Mouse (Mus musculus): ENCODE data around the gene Klk1b8. TPM values are rescaled to one million over a fixed set of nuclear protein-coding genes. Genes with fewer than 3 reads are reported as not detected.
"Not testable (repeated sequence)": the region's sequence is repeated elsewhere in the genome, so short reads cannot be mapped to it uniquely, and the experiment has no call there.

Klk1b8 gene
- total RNA-seq, 4 experiments from 2014 or later = not detected

DNA sequence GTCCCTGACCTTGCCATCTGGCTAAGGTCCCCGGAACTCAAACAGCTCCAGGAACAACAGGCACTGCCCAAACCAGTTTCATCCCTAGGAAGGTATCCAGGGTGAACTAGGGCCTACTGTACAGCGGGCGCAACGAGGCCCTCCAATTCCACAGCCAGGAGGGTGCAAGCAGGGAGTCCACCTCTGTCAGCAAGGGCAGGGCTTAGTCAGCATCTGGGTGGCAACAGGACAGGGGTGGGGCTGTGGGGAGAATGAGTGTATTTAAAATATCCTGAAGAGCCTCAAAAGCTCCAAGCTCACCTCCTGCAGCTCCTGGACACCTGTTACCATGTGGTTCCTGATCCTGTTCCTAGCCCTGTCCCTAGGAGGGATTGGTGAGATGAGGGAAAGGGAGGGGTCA, 45.1 kb downstream of the Klk1b8 start, which contains the start of gene Klk1b11:
Gene Klk1b11, plus strand, starts transcription at position 301 of the 400 bp plus-strand sequence.
- DNase-seq (ENCODE audit: low spot score) = not testable (repeated sequence)

Other genes with a start within 250 kb of the Klk1b8 start
- gene Klk13, start 238.1 kb upstream of the Klk1b8 start, total RNA-seq (2022) = not detected
- not detected for gene Klk12, start 181.8 kb upstream of the Klk1b8 start, total RNA-seq (2022)
- under 1 TPM in 3 of 4 experiments, not detected in 1; 0.32 to 0.79 (median 0.37) TPM for gene Klk11, start 176.1 kb upstream of the Klk1b8 start, total RNA-seq (2022)
- gene Klk10, start 169.6 kb upstream of the Klk1b8 start, total RNA-seq (2022) = under 1 TPM; 0.22 to 0.57 (median 0.25) TPM
- not detected for gene Klk9, start 158.8 kb upstream of the Klk1b8 start, total RNA-seq (2022)
- 10 to 100 TPM in 3 of 4 experiments, 1 to 10 TPM in 1; 9.4 to 12.4 (median 11.2) TPM for gene Klk8, start 153.1 kb upstream of the Klk1b8 start, total RNA-seq (2022)
- gene Klk7, start 139.4 kb upstream of the Klk1b8 start, total RNA-seq (2022) = not detected
- gene Klk6, start 126.2 kb upstream of the Klk1b8 start, total RNA-seq (2022) = not detected
- gene Klk5, start 108.7 kb upstream of the Klk1b8 start, total RNA-seq (2022) = not detected
- gene Klk4, start 69.5 kb upstream of the Klk1b8 start, total RNA-seq (2022) = not detected
- not detected for gene Klk15, start 16.9 kb upstream of the Klk1b8 start, total RNA-seq (2022)
- not detected for gene Klk1b1, start 16.1 kb downstream of the Klk1b8 start, total RNA-seq (2022)
- gene Klk1b9, start 25.4 kb downstream of the Klk1b8 start, total RNA-seq (2022) = not detected
- not detected for gene Klk1b11, start 45.2 kb downstream of the Klk1b8 start, total RNA-seq (2022)
- gene Klk1b26, start 61.5 kb downstream of the Klk1b8 start, total RNA-seq (2022) = 1 to 10 TPM; 1.7 to 7.4 (median 4.1) TPM
- not detected for gene Klk1b27, start 101.6 kb downstream of the Klk1b8 start, total RNA-seq (2022)
- not detected for gene Klk1b21, start 151.7 kb downstream of the Klk1b8 start, total RNA-seq (2022)
- not detected for gene Klk1b22, start 162.0 kb downstream of the Klk1b8 start, total RNA-seq (2022)
- not detected for gene Klk1b16, start 186.1 kb downstream of the Klk1b8 start, total RNA-seq (2022)
- not detected for gene Klk1b24, start 237.6 kb downstream of the Klk1b8 start, total RNA-seq (2022)
- not detected for gene Klk1b3, start 247.5 kb downstream of the Klk1b8 start, total RNA-seq (2022)